Mouse (Mus musculus): ENCODE data around the gene Zdhhc19. TPM values are rescaled to one million over a fixed set of nuclear protein-coding genes. Genes with fewer than 3 reads are reported as not detected.

Zdhhc19 gene
- polyA plus RNA-seq, 1 experiment from 2014 or later: not detected

GRCm38 (mm10) chr16:32520372-32520748 lies 24.3 kb downstream of the Zdhhc19 start:
- no peak overlapping the region for H3K9ac ChIP-seq
- H3K4me1 ChIP-seq: peaks cover 19% of the 10 kb centered on the region
- H3K9me3 ChIP-seq (replicated peaks): no peaks in the 10 kb centered on the region
- H3K4me2 ChIP-seq: no peak overlapping the region
- H3K27me3 ChIP-seq: no peaks in the 10 kb centered on the region
- no peak for ATAC-seq (replicated peaks; ENCODE audit: low FRiP score)
- WGBS: 54% methylated on average over 9 of the region's 9 CpGs
- no peak overlapping the region for H3K27ac ChIP-seq
- H3K36me3 ChIP-seq: no peaks in the 10 kb centered on the region
- no peak overlapping the region for H3K4me3 ChIP-seq (replicated peaks)

GRCm38 (mm10) chr16:32522578-32523194 lies 26.6 kb downstream of the Zdhhc19 start:
- H3K4me3 ChIP-seq (replicated peaks): no peak overlapping the region
- H3K27ac ChIP-seq: no peak overlapping the region
- H3K4me2 ChIP-seq: no peak overlapping the region
- WGBS: 78% methylated on average over 6 of the region's 6 CpGs
- no peaks in the 10 kb centered on the region for H3K36me3 ChIP-seq
- H3K9me3 ChIP-seq (replicated peaks): no peaks in the 10 kb centered on the region
- no peak for ATAC-seq (replicated peaks; ENCODE audit: low FRiP score)
- H3K9ac ChIP-seq: no peak overlapping the region
- no peaks in the 10 kb centered on the region for H3K27me3 ChIP-seq
- 0 out of 2 replicates have a peak, but pooled peaks cover 8% of the 10 kb centered on the region for H3K4me1 ChIP-seq

- Histone ChIP-seq H3K9me3 (replicated peaks) (no peaks in the 10 kb centered on the region), H3K4me2 (no peak overlapping the region), H3K27ac (no peak overlapping the region), H3K4me1 (0 out of 2 replicates have a peak, but pooled peaks cover 8% of the 10 kb centered on the region), H3K9ac (no peak overlapping the region), H3K27me3 (no peaks in the 10 kb centered on the region), H3K4me3 (replicated peaks) (no peak overlapping the region), H3K36me3 (no peaks in the 10 kb centered on the region)
- ATAC-seq (replicated peaks; ENCODE audit: low FRiP score): no peak
- 42% methylated on average over 8 of the region's 8 CpGs for WGBS
Observed at GRCm38 (mm10) chr16:32523462-32524243, 27.6 kb downstream of the Zdhhc19 start.

- Histone ChIP-seq H3K27me3 (no peaks in the 10 kb centered on the region), H3K4me3 (replicated peaks) (no peak overlapping the region), H3K36me3 (no peaks in the 10 kb centered on the region), H3K4me2 (no peak overlapping the region), H3K9me3 (replicated peaks) (no peaks in the 10 kb centered on the region), H3K4me1 (0 out of 2 replicates have a peak, but pooled peaks cover 8% of the 10 kb centered on the region), H3K9ac (no peak overlapping the region), H3K27ac (no peak overlapping the region)
- no peak for ATAC-seq (replicated peaks; ENCODE audit: low FRiP score)
- 42% methylated on average over 5 of the region's 5 CpGs for WGBS
Observed at GRCm38 (mm10) chr16:32524244-32524615, 28.2 kb downstream of the Zdhhc19 start.

GRCm38 (mm10) chr16:32526906-32527305 lies 30.8 kb downstream of the Zdhhc19 start:
- H3K27ac ChIP-seq: no peak overlapping the region
- H3K4me2 ChIP-seq: no peak overlapping the region
- H3K36me3 ChIP-seq: no peaks in the 10 kb centered on the region
- 69% methylated on average over 7 of the region's 7 CpGs for WGBS
- no peak overlapping the region for H3K4me3 ChIP-seq (replicated peaks)
- H3K9me3 ChIP-seq (replicated peaks): no peaks in the 10 kb centered on the region
- no peaks in the 10 kb centered on the region for H3K27me3 ChIP-seq
- 0 out of 2 replicates have a peak, but pooled peaks cover 8% of the 10 kb centered on the region for H3K4me1 ChIP-seq
- H3K9ac ChIP-seq: no peak overlapping the region
- no peak for ATAC-seq (replicated peaks; ENCODE audit: low FRiP score)

- Histone ChIP-seq H3K4me3 (replicated peaks) (no peak overlapping the region), H3K27me3 (no peaks in the 10 kb centered on the region), H3K27ac (no peak overlapping the region), H3K4me2 (no peak overlapping the region), H3K4me1 (peaks cover 26% of the 10 kb centered on the region), H3K9me3 (replicated peaks) (no peaks in the 10 kb centered on the region), H3K9ac (no peak overlapping the region), H3K36me3 (no peaks in the 10 kb centered on the region)
- ATAC-seq (replicated peaks; ENCODE audit: low FRiP score): no peak
- 75% methylated on average over 18 of the region's 18 CpGs for WGBS
Observed at GRCm38 (mm10) chr16:32532878-32533826, 37.1 kb downstream of the Zdhhc19 start.

- 0 out of 2 replicates have a peak, but pooled peaks have one; percentile 6 for ATAC-seq (replicated peaks; ENCODE audit: low FRiP score)
- H3K4me3 ChIP-seq (replicated peaks): no peak overlapping the region
Observed at GRCm38 (mm10) chr16:32535157-32535751, 39.2 kb downstream of the Zdhhc19 start.

GRCm38 (mm10) chr16:32537867-32538660 lies 42.0 kb downstream of the Zdhhc19 start:
- H3K4me1 ChIP-seq: peaks cover 31% of the 10 kb centered on the region
- H3K4me3 ChIP-seq (replicated peaks): no peak overlapping the region
- H3K9ac ChIP-seq: no peak overlapping the region
- no peaks in the 10 kb centered on the region for H3K36me3 ChIP-seq
- ATAC-seq (replicated peaks; ENCODE audit: low FRiP score): 0 out of 2 replicates have a peak, but pooled peaks have one; percentile 25
- WGBS: 40% methylated on average over 5 of the region's 5 CpGs
- H3K9me3 ChIP-seq (replicated peaks): no peaks in the 10 kb centered on the region
- H3K27ac ChIP-seq: peak overlapping the region; percentile 15; the same call in 1 of the 2 replicates
- H3K4me2 ChIP-seq: no peak overlapping the region
- no peaks in the 10 kb centered on the region for H3K27me3 ChIP-seq

More at GRCm38 (mm10) chr16:32535157-32535751, 39.2 kb downstream of the Zdhhc19 start:
- Histone ChIP-seq H3K9me3 (replicated peaks) (no peaks in the 10 kb centered on the region), H3K9ac (no peak overlapping the region), H3K4me2 (no peak overlapping the region), H3K4me1 (peaks cover 31% of the 10 kb centered on the region), H3K27ac (no peak overlapping the region), H3K36me3 (no peaks in the 10 kb centered on the region), H3K27me3 (no peaks in the 10 kb centered on the region)
- 31% methylated on average over 5 of the region's 5 CpGs for WGBS

GRCm38 (mm10) chr16:32538761-32539255 lies 42.7 kb downstream of the Zdhhc19 start:
- Histone ChIP-seq H3K9ac (no peak overlapping the region), H3K4me3 (replicated peaks) (no peak overlapping the region), H3K27ac (no peak overlapping the region), H3K36me3 (no peaks in the 10 kb centered on the region), H3K4me1 (peaks cover 26% of the 10 kb centered on the region), H3K4me2 (no peak overlapping the region), H3K9me3 (replicated peaks) (no peaks in the 10 kb centered on the region), H3K27me3 (no peaks in the 10 kb centered on the region)
- no peak for ATAC-seq (replicated peaks; ENCODE audit: low FRiP score)
- 40% methylated on average over 3 of the region's 3 CpGs for WGBS

- ATAC-seq (replicated peaks; ENCODE audit: low FRiP score): no peak
- Histone ChIP-seq H3K27me3 (no peaks in the 10 kb centered on the region), H3K4me3 (replicated peaks) (no peak overlapping the region), H3K4me2 (no peak overlapping the region), H3K27ac (no peak overlapping the region), H3K9me3 (replicated peaks) (no peaks in the 10 kb centered on the region), H3K4me1 (peaks cover 7% of the 10 kb centered on the region), H3K9ac (no peak overlapping the region), H3K36me3 (no peaks in the 10 kb centered on the region)
- WGBS: 86% methylated on average over 6 of the region's 6 CpGs
Observed at GRCm38 (mm10) chr16:32541338-32542179, 45.5 kb downstream of the Zdhhc19 start.

Data from kidney, embryonic 15.5 days (tissue).